Mouse (Mus musculus) kidney, embryonic 14.5 days (tissue): ENCODE measurements around the gene Schip1. TPM values are rescaled to one million over a fixed set of nuclear protein-coding genes. Genes with fewer than 3 reads are reported as not detected.

Experiments used
- ATAC-seq: fragments of 200-750 bp; cut with Nextera tagmentation; 2 replicates; pipeline ENCODE4 v1.8.0; 2017; ENCODE audit warnings: moderate number of reproducible peaks, mild to moderate bottlenecking, moderate TSS enrichment, moderate library complexity; ENCODE audit not compliant: low FRiP score, low TSS enrichment
- H3K27ac ChIP-seq: fragments of 300-500 bp; sonication (generic); 2 replicates; pipeline ENCODE4 v1.5.1; 2014; ENCODE audit warnings: low read depth, mild to moderate bottlenecking, low read length, moderate library complexity, mixed read lengths
- H3K27me3 ChIP-seq: fragments of 300-500 bp; sonication (generic); 2 replicates; pipeline ENCODE4 v1.6.1; 2014; ENCODE audit warnings: mild to moderate bottlenecking, low read length; ENCODE audit not compliant: control insufficient read depth, insufficient read depth
- H3K36me3 ChIP-seq: fragments of 300-500 bp; sonication (generic); 2 replicates; pipeline ENCODE4 v1.6.1; 2014; ENCODE audit warnings: low read length, mixed read lengths; ENCODE audit not compliant: control insufficient read depth, insufficient read depth
- H3K4me1 ChIP-seq: fragments of 300-500 bp; sonication (generic); 2 replicates; pipeline ENCODE4 v1.6.1; 2014; ENCODE audit warnings: low read length, mixed read lengths; ENCODE audit not compliant: control insufficient read depth, insufficient read depth
- H3K4me2 ChIP-seq: fragments of 300-500 bp; sonication (generic); replicated peaks from 2 replicates; pipeline ENCODE4 v1.6.1; 2014; ENCODE audit warnings: low read depth, mild to moderate bottlenecking, low read length
- H3K4me3 ChIP-seq: fragments of 300-500 bp; sonication (generic); 2 replicates; pipeline ENCODE4 v1.5.1; 2014; ENCODE audit warnings: mild to moderate bottlenecking, low read length
- H3K9ac ChIP-seq: fragments of 300-500 bp; sonication (generic); 2 replicates; pipeline ENCODE4 v1.6.1; 2014; ENCODE audit warnings: low read depth, mild to moderate bottlenecking, low read length, moderate library complexity
- H3K9me3 ChIP-seq: fragments of 300-500 bp; sonication (generic); 2 replicates; pipeline ENCODE4 v1.6.1; 2016; ENCODE audit warnings: low read length; ENCODE audit not compliant: control insufficient read depth
- WGBS: fragments of 180-500 bp; shearing (Covaris S2); extraction: QIAGEN DNeasy Blood & Tissue Kit; methylation state at CpG from one replicate; pipeline ENCODE4 v1.1.7; 2014; 5-methylcytosine and 5-hydroxymethylcytosine counted together
- polyA plus RNA-seq: library from polyadenylated mRNA; unstranded; fragments of >200 nt; fragmentation: Nextera tagmentation; extraction: Ambion mirVana; gene quantifications from 2 replicates; pipeline ENCODE4 v1.2.1, GENCODE M21; 2014

The Schip1 gene
- polyA plus RNA-seq, 1 experiment from 2014 or later = 50.1 TPM

GRCm38 (mm10) chr3:68621971-68622370 lies 557.4 kb downstream of the Schip1 start:
- 89% methylated on average over 3 of the region's 3 CpGs for WGBS
- Histone ChIP-seq H3K4me1 (no peaks in the 10 kb centered on the region), H3K9ac (no peak overlapping the region), H3K4me3 (no peak overlapping the region), H3K27me3 (no peaks in the 10 kb centered on the region), H3K27ac (no peak overlapping the region), H3K9me3 (no peaks in the 10 kb centered on the region), H3K36me3 (0 out of 2 replicates have a peak, but pooled peaks cover 2% of the 10 kb centered on the region), H3K4me2 (no peak overlapping the region)
- ATAC-seq = no peak

GRCm38 (mm10) chr3:68623036-68623435 lies 558.4 kb downstream of the Schip1 start:
- no peaks in the 10 kb centered on the region for H3K4me1 ChIP-seq
- no peaks in the 10 kb centered on the region for H3K27me3 ChIP-seq
- WGBS = 95% methylated on average over 5 of the region's 5 CpGs
- ATAC-seq = no peak
- H3K36me3 ChIP-seq = 0 out of 2 replicates have a peak, but pooled peaks cover 2% of the 10 kb centered on the region
- no peaks in the 10 kb centered on the region for H3K9me3 ChIP-seq
- no peak overlapping the region for H3K27ac ChIP-seq
- no peak overlapping the region for H3K9ac ChIP-seq
- H3K4me3 ChIP-seq = no peak overlapping the region
- H3K4me2 ChIP-seq = no peak overlapping the region

GRCm38 (mm10) chr3:68624471-68624870 lies 559.9 kb downstream of the Schip1 start:
- no peaks in the 10 kb centered on the region for H3K27me3 ChIP-seq
- no peak for ATAC-seq
- no peaks in the 10 kb centered on the region for H3K9me3 ChIP-seq
- no peak overlapping the region for H3K9ac ChIP-seq
- no peaks in the 10 kb centered on the region for H3K4me1 ChIP-seq
- 88% methylated on average over 6 of the region's 6 CpGs for WGBS
- no peak overlapping the region for H3K4me2 ChIP-seq
- no peak overlapping the region for H3K27ac ChIP-seq
- H3K4me3 ChIP-seq = no peak overlapping the region
- 0 out of 2 replicates have a peak, but pooled peaks cover 2% of the 10 kb centered on the region for H3K36me3 ChIP-seq

GRCm38 (mm10) chr3:68630261-68630660 lies 565.7 kb downstream of the Schip1 start:
- no peak overlapping the region for H3K9ac ChIP-seq
- no peaks in the 10 kb centered on the region for H3K27me3 ChIP-seq
- H3K36me3 ChIP-seq = no peaks in the 10 kb centered on the region
- no peak for ATAC-seq
- no peak overlapping the region for H3K4me3 ChIP-seq
- H3K4me2 ChIP-seq = no peak overlapping the region
- H3K27ac ChIP-seq = no peak overlapping the region
- H3K4me1 ChIP-seq = no peaks in the 10 kb centered on the region
- WGBS = 80% methylated on average over 4 of the region's 4 CpGs
- no peaks in the 10 kb centered on the region for H3K9me3 ChIP-seq

- H3K9ac ChIP-seq = no peak overlapping the region
- ATAC-seq = no peak
- H3K27ac ChIP-seq = no peak overlapping the region
- WGBS = 72% methylated on average over 3 of the region's 3 CpGs
- H3K4me1 ChIP-seq = no peaks in the 10 kb centered on the region
- no peak overlapping the region for H3K4me2 ChIP-seq
- no peaks in the 10 kb centered on the region for H3K9me3 ChIP-seq
- no peak overlapping the region for H3K4me3 ChIP-seq
- no peaks in the 10 kb centered on the region for H3K36me3 ChIP-seq
- no peaks in the 10 kb centered on the region for H3K27me3 ChIP-seq
Measured at GRCm38 (mm10) chr3:68630821-68631220, 566.2 kb downstream of the Schip1 start.

- H3K27me3 ChIP-seq = no peaks in the 10 kb centered on the region
- WGBS = 75% methylated on average over 3 of the region's 3 CpGs
- no peaks in the 10 kb centered on the region for H3K9me3 ChIP-seq
- no peak overlapping the region for H3K27ac ChIP-seq
- no peak overlapping the region for H3K4me2 ChIP-seq
- ATAC-seq = no peak
- H3K4me3 ChIP-seq = no peak overlapping the region
- no peaks in the 10 kb centered on the region for H3K36me3 ChIP-seq
- H3K9ac ChIP-seq = no peak overlapping the region
- H3K4me1 ChIP-seq = no peaks in the 10 kb centered on the region
Measured at GRCm38 (mm10) chr3:68632714-68633113, 568.1 kb downstream of the Schip1 start.

- no peak overlapping the region for H3K4me3 ChIP-seq
- H3K9me3 ChIP-seq = no peaks in the 10 kb centered on the region
- H3K4me2 ChIP-seq = no peak overlapping the region
- H3K36me3 ChIP-seq = no peaks in the 10 kb centered on the region
- WGBS = 95% methylated on average over 4 of the region's 4 CpGs
- ATAC-seq = no peak
- H3K27me3 ChIP-seq = no peaks in the 10 kb centered on the region
- H3K9ac ChIP-seq = no peak overlapping the region
- H3K27ac ChIP-seq = no peak overlapping the region
- H3K4me1 ChIP-seq = no peaks in the 10 kb centered on the region
Measured at GRCm38 (mm10) chr3:68633577-68633976, 569.0 kb downstream of the Schip1 start.

- Histone ChIP-seq H3K27ac (no peak overlapping the region), H3K36me3 (no peaks in the 10 kb centered on the region), H3K4me1 (no peaks in the 10 kb centered on the region), H3K27me3 (no peaks in the 10 kb centered on the region), H3K9ac (no peak overlapping the region), H3K9me3 (no peaks in the 10 kb centered on the region), H3K4me3 (no peak overlapping the region), H3K4me2 (no peak overlapping the region)
- no peak for ATAC-seq
- WGBS = 40% methylated on average over 7 of the region's 7 CpGs
Measured at GRCm38 (mm10) chr3:68637960-68638359, 573.4 kb downstream of the Schip1 start.

GRCm38 (mm10) chr3:68638703-68639102 lies 574.1 kb downstream of the Schip1 start:
- ATAC-seq = no peak
- Histone ChIP-seq H3K36me3 (no peaks in the 10 kb centered on the region), H3K4me2 (no peak overlapping the region), H3K4me3 (no peak overlapping the region), H3K9me3 (0 out of 2 replicates have a peak, but pooled peaks cover 4% of the 10 kb centered on the region), H3K4me1 (no peaks in the 10 kb centered on the region), H3K9ac (no peak overlapping the region), H3K27ac (no peak overlapping the region), H3K27me3 (no peaks in the 10 kb centered on the region)
- WGBS = 97% methylated on average over 1 of the region's 1 CpGs
